Mouse (Mus musculus) ovary, postnatal 10 days (tissue): ENCODE data around the gene Htr3b.

Experiments used
- DNase-seq: peaks from one replicate; pipeline ENCODE4 v3.0.0; 2022; ENCODE audit warnings: low spot score

The Htr3b gene

GRCm38 (mm10) chr9:48916011-48916788 is 48.6 kb downstream of the Htr3b start:
- no peak for DNase-seq

GRCm38 (mm10) chr9:48910885-48911537 is 53.8 kb downstream of the Htr3b start, which contains the start of gene Htr3a:
TSS of gene Htr3a (minus strand) at chr9:48911099.
- peak; percentile 7 for DNase-seq

GRCm38 (mm10) chr9:48904421-48904820 is 60.4 kb downstream of the Htr3b start:
- DNase-seq = no peak

- no peak for DNase-seq
These were observed 61.0 kb downstream of the Htr3b start for GRCm38 (mm10) chr9:48903766-48904165.

- DNase-seq = no peak
These were observed 66.2 kb downstream of the Htr3b start for GRCm38 (mm10) chr9:48898551-48898950.

GRCm38 (mm10) chr9:48895819-48896536 is 68.8 kb downstream of the Htr3b start:
- DNase-seq = no peak

- DNase-seq = no peak
These were observed 70.0 kb downstream of the Htr3b start for GRCm38 (mm10) chr9:48894755-48895154.

- peak; percentile 25 for DNase-seq
These were observed 70.8 kb downstream of the Htr3b start for GRCm38 (mm10) chr9:48893986-48894385.

GRCm38 (mm10) chr9:48889093-48889492 is 75.7 kb downstream of the Htr3b start:
- DNase-seq = no peak
